Mouse (Mus musculus) layer of hippocampus, adult 18-20 months (tissue): ENCODE data around the gene Rab33b. TPM values are rescaled to one million over a fixed set of nuclear protein-coding genes. Genes with fewer than 3 reads are reported as not detected.

ENCODE experiments used
- DNase-seq, 2 experiments: peaks; one replicate each; pipeline ENCODE4 v3.0.0; 2022; ENCODE audit warnings: low spot score in 2 of 2
- total RNA-seq, 2 experiments: library from RNA; stranded (reverse); gene quantifications; 2 replicates each; pipeline ENCODE4 v1.2.3; 2021

Rab33b gene
- total RNA-seq, 2 experiments from 2014 or later = 24.0 to 24.7 TPM

- peak; percentile 72 to 90 for DNase-seq
These were observed 27.2 kb downstream of the Rab33b start for GRCm38 (mm10) chr3:51510903-51511302.

- DNase-seq = no peak
These were observed 28.3 kb downstream of the Rab33b start for GRCm38 (mm10) chr3:51511983-51512382.

- DNase-seq = no peak
These were observed 33.7 kb downstream of the Rab33b start for GRCm38 (mm10) chr3:51517467-51517866.

GRCm38 (mm10) chr3:51517878-51518762 is 34.4 kb downstream of the Rab33b start:
- no peak for DNase-seq

- DNase-seq = no peak
These were observed 35.0 kb downstream of the Rab33b start for GRCm38 (mm10) chr3:51518763-51519121.

- no peak for DNase-seq
These were observed 37.5 kb downstream of the Rab33b start for GRCm38 (mm10) chr3:51521262-51521661.

GRCm38 (mm10) chr3:51525186-51525785 is 41.6 kb downstream of the Rab33b start:
- no peak for DNase-seq

GRCm38 (mm10) chr3:51526891-51527290 is 43.2 kb downstream of the Rab33b start:
- DNase-seq = no peak

GRCm38 (mm10) chr3:51531473-51532281 is 48.0 kb downstream of the Rab33b start:
- DNase-seq = peak in 1 of 2 experiments; percentile 61

GRCm38 (mm10) chr3:51532282-51532620 is 48.5 kb downstream of the Rab33b start:
- DNase-seq = no peak

- no peak for DNase-seq
These were observed 49.9 kb downstream of the Rab33b start for GRCm38 (mm10) chr3:51533573-51533972.

GRCm38 (mm10) chr3:51534013-51534412 is 50.3 kb downstream of the Rab33b start:
- DNase-seq = no peak

- DNase-seq = peak in 1 of 2 experiments; percentile 51
These were observed 56.1 kb downstream of the Rab33b start for GRCm38 (mm10) chr3:51539567-51540408.

GRCm38 (mm10) chr3:51540659-51541058 is 56.9 kb downstream of the Rab33b start:
- DNase-seq = no peak

- no peak for DNase-seq
These were observed 60.9 kb downstream of the Rab33b start for GRCm38 (mm10) chr3:51544442-51545128.

Other genes with a start within 250 kb of the Rab33b start
- 10 to 100 TPM; 66.7 to 67.4 TPM for gene Elf2, start 143.3 kb upstream of the Rab33b start, total RNA-seq
- not detected for gene Mgarp, start 87.2 kb upstream of the Rab33b start, total RNA-seq
- gene Ndufc1, start 74.9 kb upstream of the Rab33b start, total RNA-seq = 100 to 1,000 TPM; 288 to 339 TPM
- gene Naa15, start 68.8 kb upstream of the Rab33b start, total RNA-seq = 10 to 100 TPM; 50.9 to 60.0 TPM
- gene Setd7, start 77.0 kb downstream of the Rab33b start, total RNA-seq = 100 to 1,000 TPM; 143 to 153 TPM
- gene Mgst2, start 176.4 kb downstream of the Rab33b start, total RNA-seq = not detected